Mouse (Mus musculus): Measurements from ENCODE around the gene Stat5a. TPM values are rescaled to one million over a fixed set of nuclear protein-coding genes. Genes with fewer than 3 reads are reported as not detected.
A peak's percentile ranks its signal among the peaks of the same experiment; 100 is the strongest.

Stat5a gene
- total RNA-seq, 2 experiments from 2014 or later = 2.4 to 3.9 TPM

- DNase-seq (ENCODE audit: low spot score in 2 of 2) = no peak
Observed at GRCm38 (mm10) chr11:100836923-100837702, 22.0 kb upstream of the Stat5a start.

GRCm38 (mm10) chr11:100838894-100839293 is 20.3 kb upstream of the Stat5a start:
- no peak for DNase-seq (ENCODE audit: low spot score in 2 of 2)

- no peak for DNase-seq (ENCODE audit: low spot score in 2 of 2)
Observed at GRCm38 (mm10) chr11:100839523-100839922, 19.6 kb upstream of the Stat5a start.

GRCm38 (mm10) chr11:100840866-100841265 is 18.3 kb upstream of the Stat5a start:
- no peak for DNase-seq (ENCODE audit: low spot score in 2 of 2)

- no peak for DNase-seq (ENCODE audit: low spot score in 2 of 2)
Observed at GRCm38 (mm10) chr11:100842025-100842424, 17.1 kb upstream of the Stat5a start.

- DNase-seq (ENCODE audit: low spot score in 2 of 2) = no peak
Observed at GRCm38 (mm10) chr11:100843070-100843669, 16.0 kb upstream of the Stat5a start.

- DNase-seq (ENCODE audit: low spot score in 2 of 2) = no peak
Observed at GRCm38 (mm10) chr11:100844121-100844520, 15.0 kb upstream of the Stat5a start.

GRCm38 (mm10) chr11:100845793-100846192 is 13.4 kb upstream of the Stat5a start:
- DNase-seq (ENCODE audit: low spot score in 2 of 2) = no peak

- no peak for DNase-seq (ENCODE audit: low spot score in 2 of 2)
Observed at GRCm38 (mm10) chr11:100847572-100847971, 11.6 kb upstream of the Stat5a start.

GRCm38 (mm10) chr11:100848080-100848479 is 11.1 kb upstream of the Stat5a start:
- no peak for DNase-seq (ENCODE audit: low spot score in 2 of 2)

GRCm38 (mm10) chr11:100848789-100849379 is 10.3 kb upstream of the Stat5a start:
- no peak for DNase-seq (ENCODE audit: low spot score in 2 of 2)

GRCm38 (mm10) chr11:100849456-100850037 is 9.6 kb upstream of the Stat5a start:
- no peak for DNase-seq (ENCODE audit: low spot score in 2 of 2)

- DNase-seq (ENCODE audit: low spot score in 2 of 2) = peak; percentile 62 to 79
Observed at GRCm38 (mm10) chr11:100850038-100850777, 8.9 kb upstream of the Stat5a start, which contains the start of gene Stat5b. TSS of gene Stat5b (minus strand) at chr11:100850724.

GRCm38 (mm10) chr11:100850778-100851528 is 8.2 kb upstream of the Stat5a start:
- DNase-seq (ENCODE audit: low spot score in 2 of 2) = peak; percentile 36 to 51

- DNase-seq (ENCODE audit: low spot score in 2 of 2) = no peak
Observed at GRCm38 (mm10) chr11:100852088-100852487, 7.1 kb upstream of the Stat5a start.

GRCm38 (mm10) chr11:100853018-100853417 is 6.1 kb upstream of the Stat5a start:
- DNase-seq (ENCODE audit: low spot score in 2 of 2) = no peak

- no peak for DNase-seq (ENCODE audit: low spot score in 2 of 2)
Observed at GRCm38 (mm10) chr11:100854268-100854667, 4.9 kb upstream of the Stat5a start.

- no peak for DNase-seq (ENCODE audit: low spot score in 2 of 2)
Observed at GRCm38 (mm10) chr11:100855178-100855577, 4.0 kb upstream of the Stat5a start.

GRCm38 (mm10) chr11:100857960-100858359 is 1.2 kb upstream of the Stat5a start:
- no peak for DNase-seq (ENCODE audit: low spot score in 2 of 2)

GRCm38 (mm10) chr11:100859579-100860075 is 476 bp downstream of the Stat5a start:
- no peak for DNase-seq (ENCODE audit: low spot score in 2 of 2)
